Mouse (Mus musculus) liver, embryonic 13.5 days (tissue): ENCODE results near the gene Snapc2. TPM values are rescaled to one million over a fixed set of nuclear protein-coding genes. Genes with fewer than 3 reads are reported as not detected.

Source experiments
- ATAC-seq: fragments of 200-750 bp; cut with Nextera tagmentation; 2 replicates; pipeline ENCODE4 v1.8.0; 2017; ENCODE audit warnings: low read depth, mild to moderate bottlenecking, moderate number of reproducible peaks, moderate library complexity
- DNase-seq: peaks from one replicate; pipeline ENCODE4 v3.0.0; 2022
- H3K27ac ChIP-seq: fragments of 300-500 bp; sonication (generic); 2 replicates; pipeline ENCODE4 v1.5.1; 2015; ENCODE audit warnings: moderate library complexity, mild to moderate bottlenecking, inconsistent platforms
- H3K27me3 ChIP-seq: fragments of 300-500 bp; sonication (generic); 2 replicates; pipeline ENCODE4 v1.6.1; 2015; ENCODE audit warnings: mild to moderate bottlenecking, inconsistent platforms
- H3K36me3 ChIP-seq: fragments of 300-500 bp; sonication (generic); 2 replicates; pipeline ENCODE4 v1.6.1; 2015; ENCODE audit warnings: mild to moderate bottlenecking, inconsistent platforms
- H3K4me1 ChIP-seq: fragments of 300-500 bp; sonication (generic); replicated peaks from 2 replicates; pipeline ENCODE4 v1.6.1; 2015; ENCODE audit warnings: inconsistent platforms
- H3K4me2 ChIP-seq: fragments of 300-500 bp; sonication (generic); 2 replicates; pipeline ENCODE4 v1.6.1; 2015; ENCODE audit warnings: inconsistent platforms, mild to moderate bottlenecking, moderate library complexity
- H3K4me3 ChIP-seq: fragments of 300-500 bp; sonication (generic); replicated peaks from 2 replicates; pipeline ENCODE4 v1.5.1; 2015; ENCODE audit warnings: mild to moderate bottlenecking, inconsistent platforms
- H3K9ac ChIP-seq: fragments of 300-500 bp; sonication (generic); 2 replicates; pipeline ENCODE4 v1.6.1; 2015; ENCODE audit warnings: mild to moderate bottlenecking, inconsistent platforms
- H3K9me3 ChIP-seq: fragments of 300-500 bp; sonication (generic); replicated peaks from 2 replicates; pipeline ENCODE4 v1.6.1; 2016; ENCODE audit warnings: inconsistent platforms
- WGBS: fragments of 180-500 bp; shearing (Covaris S2); methylation state at CpG from one replicate; pipeline ENCODE4 v1.1.7; 2015; ENCODE audit not compliant: insufficient replicate concordance; 5-methylcytosine and 5-hydroxymethylcytosine counted together
- polyA plus RNA-seq: library from polyadenylated mRNA; unstranded; fragments of >200 nt; fragmentation: Nextera tagmentation; extraction: Ambion mirVana; gene quantifications from 2 replicates; pipeline ENCODE4 v1.2.1, GENCODE M21; 2015

Gene Snapc2
- 19.7 and 20.3 TPM in 2 replicates for polyA plus RNA-seq

DNA sequence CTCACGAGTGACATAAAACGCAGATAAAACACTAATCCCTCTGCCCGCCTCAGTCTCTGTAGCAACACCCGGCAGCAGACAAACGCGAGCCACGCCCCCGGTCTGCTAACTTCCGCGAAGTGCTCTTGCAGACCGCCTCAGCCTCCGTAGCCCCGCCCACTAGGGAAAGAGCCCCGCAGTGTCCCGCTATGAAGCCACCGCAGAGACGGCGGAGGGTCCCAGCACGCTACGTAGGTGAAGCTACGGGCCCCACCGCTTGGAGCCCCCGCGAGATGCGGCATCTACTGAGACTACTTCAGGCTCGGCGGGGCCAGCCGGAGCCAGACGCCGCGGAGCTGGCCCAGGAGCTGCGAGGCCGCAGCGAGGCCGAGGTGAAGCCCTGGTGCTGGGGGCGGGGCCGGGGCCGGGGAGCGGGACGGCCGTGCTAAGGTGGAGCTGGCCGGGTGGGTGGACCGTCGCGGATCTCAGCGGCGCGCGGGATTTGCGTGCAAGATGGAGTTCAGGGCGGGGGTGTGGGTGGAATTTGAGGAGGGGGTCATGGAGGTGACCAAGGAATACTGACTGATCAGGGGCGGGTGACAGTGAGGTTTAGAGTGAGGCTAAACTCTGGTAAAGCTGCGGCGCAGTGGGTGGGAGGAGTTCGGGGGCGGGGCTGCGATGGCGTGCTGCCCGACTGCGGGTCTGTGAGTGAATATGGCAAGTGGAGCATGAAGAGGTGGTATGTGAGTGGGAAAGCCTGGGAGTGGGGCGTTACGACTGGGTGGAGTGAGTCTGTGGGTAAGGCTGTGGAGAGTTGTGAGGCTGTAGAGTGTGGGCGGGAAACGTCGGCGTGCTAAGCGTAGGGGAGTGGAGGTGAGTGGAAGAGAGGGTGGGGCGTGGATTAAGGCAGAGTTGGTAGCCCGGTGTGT is at the start of gene Snapc2:
Snapc2 (plus strand) TSS at position 147 of the 908 bp plus-strand sequence.
- under 1% methylated on average over 69 of the region's 69 CpGs for whole genome bisulfite sequencing
- H3K27ac ChIP-seq = peak within 1 kb of the TSS; percentile 82
- ATAC-seq = peak; percentile 92

DNA sequence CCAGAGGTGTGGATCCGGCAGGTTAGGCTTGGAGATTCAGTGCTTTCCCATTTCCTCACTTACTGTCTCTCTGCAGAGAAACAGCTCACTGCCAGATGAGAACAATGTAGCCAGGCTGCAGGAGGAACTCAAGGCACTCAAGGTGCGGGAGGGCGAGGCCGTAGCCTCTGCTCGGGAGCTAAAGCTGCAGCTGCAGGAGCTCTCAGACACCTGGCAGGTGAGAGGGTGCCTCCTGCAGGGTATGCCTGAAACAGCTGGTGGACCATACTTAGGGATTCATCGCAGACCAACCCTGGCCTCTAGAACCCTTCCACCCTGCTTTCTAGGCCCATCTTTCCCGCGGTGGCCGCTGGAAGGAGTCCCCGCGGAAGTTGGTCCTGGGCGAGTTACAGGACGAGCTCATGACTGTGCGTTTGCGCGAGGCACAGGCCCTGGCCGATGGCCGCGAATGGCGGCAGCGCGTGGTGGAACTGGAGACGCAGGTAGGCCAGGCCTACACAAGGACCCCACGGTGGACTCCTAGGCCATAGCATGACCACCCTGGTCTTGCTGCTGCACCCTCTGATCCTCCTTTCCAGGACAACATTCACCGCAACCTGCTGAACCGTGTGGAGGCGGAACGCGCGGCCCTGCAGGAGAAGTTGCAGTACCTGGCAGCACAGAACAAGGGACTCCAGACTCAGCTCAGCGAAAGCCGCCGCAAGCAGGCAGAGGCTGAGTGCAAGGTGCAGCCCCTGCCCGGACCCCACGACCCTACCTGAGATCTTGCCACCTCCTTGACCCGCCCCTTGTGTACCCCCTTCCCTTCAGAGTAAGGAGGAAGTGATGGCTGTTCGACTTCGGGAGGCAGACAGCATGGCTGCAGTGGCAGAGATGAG is 47.4 kb upstream of the Snapc2 start:
- peaks cover 20% of the 10 kb centered on the region for H3K4me1 ChIP-seq

More for the DNA sequence above, at the start of gene Snapc2:
- H3K9me3 ChIP-seq = no peaks in the 10 kb centered on the region
- peak within 1 kb of the TSS; percentile 85 for H3K4me2 ChIP-seq
- peak within 1 kb of the TSS; percentile 87 for H3K9ac ChIP-seq
- no peaks in the 10 kb centered on the region for H3K27me3 ChIP-seq
- DNase-seq = peak; percentile 95
- peak within 1 kb of the TSS; percentile 88 for H3K4me3 ChIP-seq
- peaks cover 46% of the 10 kb centered on the region for H3K4me1 ChIP-seq
- peaks cover 38% of the 10 kb centered on the region for H3K36me3 ChIP-seq

DNA sequence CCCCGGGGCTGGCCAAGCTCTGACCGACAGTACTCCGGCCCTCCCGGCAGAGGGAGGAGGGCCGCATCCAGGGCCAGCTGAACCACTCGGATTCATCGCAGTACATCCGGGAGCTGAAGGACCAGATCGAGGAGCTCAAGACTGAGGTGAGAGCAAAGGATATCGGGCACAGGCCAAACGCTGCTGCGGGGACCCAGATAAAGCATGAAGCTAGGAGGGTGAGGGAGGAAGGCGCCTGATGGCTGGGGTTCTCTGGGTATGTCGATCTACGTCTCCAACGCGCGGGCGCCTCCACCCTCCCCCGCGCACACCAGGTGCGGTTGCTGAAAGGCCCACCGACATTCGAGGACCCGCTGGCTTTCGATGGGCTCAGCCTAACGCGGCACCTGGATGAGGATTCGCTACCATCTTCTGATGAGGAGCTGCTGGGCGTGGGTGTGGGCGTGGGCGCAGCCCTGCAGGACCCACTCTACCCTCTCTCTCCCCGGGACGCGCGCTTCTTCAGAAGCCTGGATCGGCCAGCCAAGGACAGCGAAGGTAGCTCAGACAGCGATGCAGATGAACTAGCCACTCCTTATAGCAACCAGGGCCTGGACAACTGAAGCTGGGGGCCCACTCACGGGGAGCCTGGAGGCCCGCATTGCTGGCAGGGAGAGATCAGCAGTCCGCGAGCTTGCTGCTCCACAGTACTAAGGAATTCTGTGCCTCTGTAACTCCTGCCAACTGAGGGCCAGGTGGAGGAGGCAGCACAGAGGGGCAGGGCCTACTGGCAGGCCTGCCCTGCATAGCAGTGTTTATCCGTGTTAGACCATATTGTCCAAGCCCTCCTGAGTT is 46.5 kb upstream of the Snapc2 start:
- Histone ChIP-seq H3K4me2 (peak overlapping the region; percentile 52), H3K4me3 (peak overlapping the region; percentile 33), H3K9me3 (no peaks in the 10 kb centered on the region), H3K9ac (0 out of 2 replicates have a peak overlapping the region, but pooled peaks have one; percentile 17), H3K27me3 (peaks cover 70% of the 10 kb centered on the region), H3K36me3 (no peaks in the 10 kb centered on the region), H3K4me1 (peaks cover 20% of the 10 kb centered on the region), H3K27ac (no peak overlapping the region)
- no peak for DNase-seq
- peak; percentile 75 for ATAC-seq
- 15% methylated on average over 44 of the region's 44 CpGs for WGBS

More for the DNA sequence above, 47.4 kb upstream of the Snapc2 start:
- ATAC-seq (no peak), DNase-seq (no peak)
- no peaks in the 10 kb centered on the region for H3K36me3 ChIP-seq
- H3K4me3 ChIP-seq = peak overlapping the region; percentile 33
- WGBS = 15% methylated on average over 38 of the region's 38 CpGs
- H3K4me2 ChIP-seq = peak overlapping the region; percentile 52
- H3K9ac ChIP-seq = 0 out of 2 replicates have a peak overlapping the region, but pooled peaks have one; percentile 17
- H3K9me3 ChIP-seq = no peaks in the 10 kb centered on the region
- peaks cover 61% of the 10 kb centered on the region for H3K27me3 ChIP-seq
- H3K27ac ChIP-seq = no peak overlapping the region

DNA sequence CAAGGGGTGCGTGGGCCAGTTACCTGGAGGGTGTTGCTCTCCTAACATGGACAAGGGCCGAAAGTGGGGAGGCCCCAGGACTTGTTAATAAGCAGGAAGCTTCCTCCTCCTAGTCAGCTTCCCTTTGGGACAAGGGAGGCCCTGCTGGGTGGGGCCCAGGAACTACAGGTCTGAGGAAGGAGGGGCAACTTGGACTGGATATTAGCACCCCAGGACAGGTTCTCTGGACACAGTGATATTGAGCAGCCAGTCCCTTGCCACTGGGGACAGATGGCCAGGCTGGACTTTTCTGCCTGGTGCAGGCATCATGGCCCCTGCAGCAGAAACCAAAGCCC is 45.9 kb upstream of the Snapc2 start:
- ATAC-seq = no peak
- Histone ChIP-seq H3K4me1 (peaks cover 20% of the 10 kb centered on the region), H3K27me3 (peaks cover 71% of the 10 kb centered on the region)

DNA sequence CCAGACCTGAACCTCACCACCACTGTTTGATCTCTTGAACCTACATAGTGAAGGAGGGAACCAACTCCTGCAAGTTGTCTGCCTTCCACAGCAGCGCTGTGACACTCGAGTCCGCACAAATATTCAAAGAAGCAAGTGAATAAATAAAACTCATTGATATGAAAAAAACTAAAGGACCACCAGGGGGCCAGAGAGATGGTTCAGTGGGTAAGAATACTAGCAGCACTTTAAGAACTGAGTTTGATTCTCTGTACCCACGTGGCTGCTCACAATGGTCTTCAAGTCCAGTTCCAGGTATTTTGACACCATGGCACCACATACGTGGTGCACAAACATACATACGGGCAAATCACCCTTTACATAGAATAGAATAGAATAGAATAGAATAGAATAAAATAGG is 41.8 kb upstream of the Snapc2 start:
- peaks cover 32% of the 10 kb centered on the region for H3K4me1 ChIP-seq

More for the DNA sequence above, 45.9 kb upstream of the Snapc2 start:
- H3K9me3 ChIP-seq = no peaks in the 10 kb centered on the region
- WGBS = 49% methylated on average over 2 of the region's 2 CpGs
- DNase-seq = no peak
- no peaks in the 10 kb centered on the region for H3K36me3 ChIP-seq
- no peak overlapping the region for H3K27ac ChIP-seq
- 0 out of 2 replicates have a peak overlapping the region, but pooled peaks have one; percentile 33 for H3K4me3 ChIP-seq
- H3K9ac ChIP-seq = no peak overlapping the region
- H3K4me2 ChIP-seq = peak overlapping the region; percentile 52

DNA sequence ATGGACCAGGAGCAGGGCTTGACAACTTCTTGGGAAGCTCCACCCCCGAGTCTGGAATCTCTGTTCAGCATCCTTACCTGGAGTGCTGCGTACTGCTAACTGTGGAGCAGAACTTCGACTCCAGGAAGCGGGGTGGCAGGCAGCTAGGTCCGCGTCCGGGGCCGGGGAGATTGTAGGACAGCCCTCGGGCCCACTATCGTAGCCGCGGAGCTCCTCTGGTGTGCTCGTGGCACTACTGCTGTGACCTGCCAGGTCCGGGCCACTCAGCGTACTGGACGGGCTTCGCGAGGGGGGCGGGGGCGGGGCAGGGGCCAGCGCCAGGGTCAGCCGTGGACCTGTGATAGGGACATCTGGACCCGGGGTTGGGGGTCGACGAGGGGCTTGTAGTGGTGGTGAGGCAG is 40.1 kb upstream of the Snapc2 start:
- Histone ChIP-seq H3K36me3 (no peaks in the 10 kb centered on the region), H3K4me1 (peaks cover 25% of the 10 kb centered on the region), H3K4me2 (peak overlapping the region; percentile 67), H3K9me3 (no peaks in the 10 kb centered on the region), H3K4me3 (peak overlapping the region; percentile 50), H3K27me3 (peaks cover 78% of the 10 kb centered on the region), H3K27ac (no peak overlapping the region), H3K9ac (peak overlapping the region; percentile 26; the same call in 1 of the 2 replicates)
- WGBS = 2% methylated on average over 25 of the region's 25 CpGs
- ATAC-seq (peak; percentile 24), DNase-seq (no peak)

More for the DNA sequence above, 41.8 kb upstream of the Snapc2 start:
- 61% methylated on average over 6 of the region's 6 CpGs for WGBS
- no peak overlapping the region for H3K9ac ChIP-seq
- no peak for DNase-seq
- ATAC-seq = no peak
- no peaks in the 10 kb centered on the region for H3K9me3 ChIP-seq
- no peak overlapping the region for H3K4me3 ChIP-seq
- no peak overlapping the region for H3K4me2 ChIP-seq
- H3K27ac ChIP-seq = no peak overlapping the region
- H3K36me3 ChIP-seq = no peaks in the 10 kb centered on the region
- peaks cover 78% of the 10 kb centered on the region for H3K27me3 ChIP-seq

DNA sequence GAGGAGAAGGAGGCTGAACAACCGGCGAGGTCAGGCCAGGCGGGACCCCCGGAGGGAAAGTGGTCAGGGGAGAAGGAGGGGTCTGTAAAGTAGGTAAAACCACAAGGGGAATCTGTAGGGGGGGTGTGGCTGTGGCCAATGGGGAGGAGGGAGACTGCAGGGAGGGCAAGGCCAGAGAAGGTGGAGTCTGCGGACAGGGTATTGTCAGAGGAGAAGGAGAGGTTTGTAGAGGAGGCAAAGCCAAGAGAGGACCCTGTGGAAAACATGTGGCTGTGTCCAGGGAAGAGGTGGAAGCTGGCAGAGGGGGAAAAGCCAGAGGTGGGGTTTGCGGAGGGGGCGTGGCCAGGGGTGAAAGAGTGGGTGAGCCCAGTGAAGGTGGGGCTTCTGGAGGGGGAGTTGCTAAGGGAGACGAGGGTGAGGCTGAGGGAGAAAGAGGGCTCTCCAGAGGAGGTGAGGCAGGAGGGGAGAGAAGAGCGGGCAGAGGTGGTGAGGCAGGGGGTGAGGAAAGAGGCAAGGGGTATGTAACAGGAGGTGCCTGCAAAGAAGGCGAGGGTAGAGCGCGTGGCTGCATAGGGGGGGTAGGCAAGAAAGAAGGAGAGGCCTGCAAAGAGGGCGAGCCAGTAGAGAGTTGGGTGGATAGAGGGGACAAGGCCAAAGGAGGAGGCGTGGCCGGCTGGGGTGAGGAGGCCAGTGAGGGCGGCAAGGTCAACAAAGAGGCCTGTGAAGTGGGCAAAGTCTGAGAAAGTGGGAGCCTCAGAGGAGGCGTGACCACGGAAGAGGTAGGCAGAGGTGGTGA is 39.5 kb upstream of the Snapc2 start:
- Histone ChIP-seq H3K36me3 (no peaks in the 10 kb centered on the region), H3K4me3 (peak overlapping the region; percentile 50), H3K4me2 (peak overlapping the region; percentile 67), H3K9me3 (no peaks in the 10 kb centered on the region), H3K27ac (0 out of 2 replicates have a peak overlapping the region, but pooled peaks have one; percentile 23), H3K4me1 (peaks cover 25% of the 10 kb centered on the region), H3K9ac (peak overlapping the region; percentile 41), H3K27me3 (peaks cover 78% of the 10 kb centered on the region)
- DNase-seq (no peak), ATAC-seq (peak; percentile 59)
- 2% methylated on average over 18 of the region's 18 CpGs for WGBS

DNA sequence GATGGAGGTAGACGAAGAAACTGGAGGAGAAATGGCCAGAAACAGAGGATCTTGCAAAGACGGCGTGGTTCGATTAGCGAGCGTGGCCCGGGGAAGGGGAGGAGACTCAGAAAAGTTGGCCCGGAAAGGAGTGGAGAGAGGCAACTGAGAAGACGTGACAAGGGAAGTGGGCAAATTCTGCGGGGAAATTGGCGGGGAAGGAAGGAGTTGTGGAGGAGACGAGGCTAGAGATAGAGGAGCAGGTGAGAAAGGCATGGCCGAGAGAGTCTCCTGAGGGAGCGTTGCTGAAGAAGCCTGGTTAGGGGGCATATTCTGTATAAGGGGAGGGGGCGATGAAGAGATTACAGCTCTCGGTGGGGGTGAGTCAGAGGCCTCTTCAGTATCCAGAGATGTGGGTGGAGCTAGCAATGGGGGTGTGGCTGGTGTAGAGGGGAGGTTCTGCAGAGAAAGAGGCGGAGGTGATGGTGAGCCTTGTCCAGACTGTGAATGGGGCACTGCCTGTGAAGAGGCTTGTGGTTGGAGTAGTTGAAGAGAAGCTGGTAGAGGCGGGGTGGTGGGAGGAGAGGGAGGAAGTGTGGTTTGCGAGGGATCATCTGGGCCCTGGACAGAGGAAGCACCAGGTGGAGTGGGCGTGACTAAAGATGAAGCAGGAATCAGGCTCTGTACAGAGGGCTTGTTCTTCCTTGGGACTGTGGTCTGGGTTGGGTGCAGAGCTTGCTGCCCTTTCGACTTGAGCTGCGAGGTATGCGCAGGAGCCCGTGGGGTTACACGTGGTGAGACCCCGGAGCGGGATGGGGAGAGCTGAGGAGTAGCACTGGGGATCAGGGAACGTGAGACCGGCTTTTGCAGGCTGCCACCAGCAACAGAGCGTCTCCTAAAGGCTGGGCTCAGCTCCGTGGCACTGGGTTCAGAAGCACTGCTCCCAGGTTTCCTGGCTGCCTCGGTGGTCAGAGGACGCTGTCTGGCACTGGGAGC is 38.6 kb upstream of the Snapc2 start:
- no peaks in the 10 kb centered on the region for H3K36me3 ChIP-seq
- DNase-seq (peak; percentile 49), ATAC-seq (peak; percentile 77)
- peaks cover 84% of the 10 kb centered on the region for H3K27me3 ChIP-seq
- peak overlapping the region; percentile 50 for H3K4me3 ChIP-seq
- H3K27ac ChIP-seq = no peak overlapping the region
- 4% methylated on average over 33 of the region's 33 CpGs for WGBS
- H3K9me3 ChIP-seq = no peaks in the 10 kb centered on the region
- H3K4me2 ChIP-seq = peak overlapping the region; percentile 67
- H3K9ac ChIP-seq = peak overlapping the region; percentile 41
- H3K4me1 ChIP-seq = peaks cover 25% of the 10 kb centered on the region

DNA sequence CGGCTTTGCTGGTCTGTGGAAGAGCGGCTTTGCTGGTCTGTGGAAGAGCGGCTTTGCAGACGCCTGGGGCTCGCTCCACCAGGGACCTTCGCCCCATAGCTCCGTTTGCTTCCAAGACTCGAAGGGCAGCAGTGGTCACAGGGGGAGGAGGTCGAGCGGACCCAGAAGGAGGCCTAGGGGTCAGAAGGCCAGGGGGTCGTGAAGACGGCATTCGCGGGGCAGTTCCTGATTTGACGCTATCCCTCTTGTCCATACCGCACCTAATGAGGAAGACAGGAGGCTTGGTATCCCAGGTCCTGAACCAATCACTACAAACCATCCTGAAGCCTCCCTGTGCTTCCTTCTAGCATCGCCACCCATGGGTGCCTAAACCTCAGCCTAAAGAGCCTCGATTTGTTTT is 36.6 kb upstream of the Snapc2 start:
- ATAC-seq = no peak
- H3K27ac ChIP-seq = no peak overlapping the region
- H3K36me3 ChIP-seq = no peaks in the 10 kb centered on the region
- WGBS = 11% methylated on average over 18 of the region's 18 CpGs
- peaks cover 69% of the 10 kb centered on the region for H3K27me3 ChIP-seq
- DNase-seq = no peak
- H3K4me2 ChIP-seq = peak overlapping the region; percentile 67
- H3K9ac ChIP-seq = no peak overlapping the region
- peaks cover 25% of the 10 kb centered on the region for H3K4me1 ChIP-seq
- H3K4me3 ChIP-seq = 0 out of 2 replicates have a peak overlapping the region, but pooled peaks have one; percentile 43
- H3K9me3 ChIP-seq = no peaks in the 10 kb centered on the region
